Mouse (Mus musculus) liver, embryonic 12.5 days (tissue): ENCODE measurements at regions not wholly inside any gene's neighbourhood (a gene's known extent, or its start where the extent isn't known, plus 50 kb on each side); places are given as distances from the start of the nearest gene placed in this dataset.

ENCODE experiments used
- ATAC-seq: fragments of 200-750 bp; cut with Nextera tagmentation; 2 replicates; pipeline ENCODE4 v1.8.0; 2017; ENCODE audit warnings: moderate number of reproducible peaks, mild to moderate bottlenecking, moderate library complexity
- H3K27ac ChIP-seq: fragments of 300-500 bp; sonication (generic); 2 replicates; pipeline ENCODE4 v1.5.1; 2016; ENCODE audit warnings: mild to moderate bottlenecking
- H3K27me3 ChIP-seq: fragments of 300-500 bp; sonication (generic); replicated peaks from 2 replicates; pipeline ENCODE4 v1.6.1; 2016; ENCODE audit warnings: mild to moderate bottlenecking, moderate library complexity
- H3K36me3 ChIP-seq: fragments of 300-500 bp; sonication (generic); 2 replicates; pipeline ENCODE4 v1.6.1; 2016; ENCODE audit warnings: mild to moderate bottlenecking, moderate library complexity
- H3K4me1 ChIP-seq: fragments of 300-500 bp; sonication (generic); 2 replicates; pipeline ENCODE4 v1.6.1; 2016
- H3K4me2 ChIP-seq: fragments of 300-500 bp; sonication (generic); 2 replicates; pipeline ENCODE4 v1.6.1; 2016; ENCODE audit warnings: mild to moderate bottlenecking, moderate library complexity
- H3K4me3 ChIP-seq: fragments of 300-500 bp; sonication (generic); 2 replicates; pipeline ENCODE4 v1.5.1; 2016; ENCODE audit warnings: mild to moderate bottlenecking, moderate library complexity
- H3K9ac ChIP-seq: fragments of 300-500 bp; sonication (generic); 2 replicates; pipeline ENCODE4 v1.6.1; 2016; ENCODE audit warnings: mild to moderate bottlenecking, moderate library complexity
- H3K9me3 ChIP-seq: fragments of 300-500 bp; sonication (generic); replicated peaks from 2 replicates; pipeline ENCODE4 v1.6.1; 2016; ENCODE audit warnings: mild to moderate bottlenecking, moderate library complexity
- WGBS: fragments of 180-500 bp; shearing (Covaris S2); methylation state at CpG from one replicate; pipeline ENCODE4 v1.1.7; 2016; ENCODE audit not compliant: insufficient replicate concordance; 5-methylcytosine and 5-hydroxymethylcytosine counted together

- no peak for ATAC-seq
- Histone ChIP-seq H3K4me1 (no peaks in the 10 kb centered on the region), H3K4me3 (no peak overlapping the region), H3K9ac (no peak overlapping the region), H3K9me3 (0 out of 2 replicates have a peak, but pooled peaks cover 4% of the 10 kb centered on the region), H3K36me3 (no peaks in the 10 kb centered on the region), H3K27me3 (no peaks in the 10 kb centered on the region), H3K27ac (no peak overlapping the region), H3K4me2 (no peak overlapping the region)
- WGBS = 59% methylated on average over 2 of the region's 2 CpGs
Observed at GRCm38 (mm10) chr6:140946720-140947119, 217.6 kb downstream of the Gm11077 start.

DNA sequence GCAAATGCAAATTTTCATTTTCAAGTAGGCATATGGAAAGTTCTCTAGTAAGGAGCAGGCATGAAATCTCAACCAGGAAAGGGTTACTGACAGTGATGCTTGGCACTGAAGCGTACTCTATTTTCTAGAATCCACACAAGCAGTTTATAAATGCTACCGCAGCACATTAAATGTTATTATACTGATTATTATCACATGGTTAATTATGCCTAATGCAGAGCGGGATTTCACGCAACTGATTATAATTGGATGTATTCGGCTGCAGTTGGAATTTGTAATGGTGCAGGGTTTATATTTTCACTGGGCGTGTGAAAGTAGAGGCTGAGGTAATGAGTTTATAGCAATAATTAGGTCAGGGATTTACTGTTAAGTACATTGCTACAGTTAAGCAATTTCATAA is 221.4 kb downstream of the Gm11077 start:
- 79% methylated on average over 6 of the region's 6 CpGs for WGBS
- Histone ChIP-seq H3K9me3 (0 out of 2 replicates have a peak, but pooled peaks cover 4% of the 10 kb centered on the region), H3K9ac (no peak overlapping the region), H3K4me1 (no peaks in the 10 kb centered on the region), H3K36me3 (no peaks in the 10 kb centered on the region), H3K27me3 (no peaks in the 10 kb centered on the region), H3K4me2 (no peak overlapping the region), H3K4me3 (no peak overlapping the region), H3K27ac (no peak overlapping the region)
- ATAC-seq = no peak

DNA sequence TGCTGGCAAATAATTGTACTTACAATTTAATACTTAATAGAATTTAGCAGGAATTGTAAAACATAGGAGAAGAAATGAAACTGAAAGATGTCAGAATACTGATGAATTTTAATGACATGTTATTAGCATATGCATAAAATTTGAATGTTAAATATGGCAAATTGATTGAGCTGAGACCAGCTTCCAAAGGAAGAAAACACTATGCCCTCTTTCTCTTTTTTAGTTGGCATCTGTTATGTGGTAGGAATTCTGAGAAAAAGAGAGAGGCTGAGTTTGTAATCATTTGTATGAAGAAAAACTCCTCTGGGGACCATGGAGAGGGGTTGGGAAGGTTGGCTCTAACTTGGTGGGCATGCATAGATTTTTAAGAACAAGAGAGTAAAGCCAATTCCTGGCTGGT is 224.2 kb downstream of the Gm11077 start:
- no peak for ATAC-seq
- no peak overlapping the region for H3K9ac ChIP-seq
- H3K9me3 ChIP-seq = 0 out of 2 replicates have a peak, but pooled peaks cover 4% of the 10 kb centered on the region
- H3K27ac ChIP-seq = no peak overlapping the region
- H3K4me2 ChIP-seq = no peak overlapping the region
- H3K4me3 ChIP-seq = no peak overlapping the region
- no peaks in the 10 kb centered on the region for H3K36me3 ChIP-seq
- no peaks in the 10 kb centered on the region for H3K27me3 ChIP-seq
- H3K4me1 ChIP-seq = no peaks in the 10 kb centered on the region

DNA sequence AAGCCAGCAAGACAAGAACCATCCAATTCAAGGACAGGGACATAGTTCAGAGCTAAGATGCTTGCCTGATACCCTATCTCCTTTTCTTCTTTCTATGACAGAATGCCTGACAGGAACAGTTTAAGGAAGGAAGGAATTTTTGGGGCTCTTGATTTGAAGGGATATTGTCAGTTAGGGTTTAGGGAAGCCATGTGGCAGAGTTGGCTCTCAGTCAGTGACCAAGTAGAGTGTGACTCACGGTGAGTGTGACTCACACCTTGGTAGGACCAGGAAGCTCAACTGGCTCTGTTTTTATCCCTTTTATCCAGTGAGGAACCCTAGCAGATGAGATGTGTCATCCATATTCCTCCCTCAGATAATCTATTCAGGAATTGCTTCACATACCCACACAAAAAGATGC is 224.6 kb downstream of the Gm11077 start:
- no peaks in the 10 kb centered on the region for H3K4me1 ChIP-seq
- no peaks in the 10 kb centered on the region for H3K27me3 ChIP-seq
- H3K4me2 ChIP-seq = no peak overlapping the region
- 63% methylated on average over 1 of the region's 1 CpGs for WGBS
- no peak overlapping the region for H3K9ac ChIP-seq
- H3K36me3 ChIP-seq = no peaks in the 10 kb centered on the region
- 0 out of 2 replicates have a peak, but pooled peaks cover 3% of the 10 kb centered on the region for H3K9me3 ChIP-seq
- H3K27ac ChIP-seq = no peak overlapping the region
- no peak overlapping the region for H3K4me3 ChIP-seq
- ATAC-seq = no peak

DNA sequence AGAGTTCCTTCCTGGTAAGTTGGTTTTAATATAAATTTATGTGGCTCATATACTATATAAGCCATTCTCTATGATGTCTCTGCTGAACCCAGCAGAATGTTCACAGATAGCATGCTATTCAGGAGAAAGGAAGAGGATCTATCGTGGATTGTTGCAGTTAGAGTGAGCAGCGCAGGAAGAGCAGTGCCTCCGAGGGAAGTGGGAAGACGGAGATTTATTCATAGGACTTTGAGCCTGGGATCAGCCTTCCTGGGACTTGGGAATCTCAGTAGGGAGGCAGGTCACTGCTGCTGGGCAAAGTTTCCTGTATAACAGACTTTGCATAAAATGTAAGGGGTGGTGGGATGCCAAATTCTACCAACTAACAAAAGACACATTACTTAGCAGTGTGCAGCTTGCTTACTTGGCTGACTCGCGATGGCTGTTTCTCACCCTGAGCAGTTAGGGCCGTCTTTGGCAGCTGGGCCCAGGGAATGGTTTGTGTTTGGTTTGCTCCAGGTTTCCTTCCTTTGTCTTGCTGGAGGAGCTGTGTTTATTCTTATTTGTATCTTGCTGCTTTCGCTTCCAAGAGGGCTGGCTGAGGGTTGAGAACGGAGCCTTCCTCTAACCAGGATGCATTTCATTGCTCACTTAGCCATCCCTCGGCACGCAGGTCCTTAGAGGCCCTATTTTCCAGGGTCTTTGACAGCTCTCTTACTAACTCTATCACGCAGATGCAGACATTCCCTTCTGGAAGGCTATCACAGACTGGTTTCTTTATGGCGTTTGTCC is 226.9 kb downstream of the Gm11077 start:
- no peak overlapping the region for H3K9ac ChIP-seq
- H3K27ac ChIP-seq = no peak overlapping the region
- 54% methylated on average over 13 of the region's 13 CpGs for WGBS
- no peaks in the 10 kb centered on the region for H3K36me3 ChIP-seq
- no peak for ATAC-seq
- H3K27me3 ChIP-seq = no peaks in the 10 kb centered on the region
- no peak overlapping the region for H3K4me3 ChIP-seq
- no peaks in the 10 kb centered on the region for H3K4me1 ChIP-seq
- H3K4me2 ChIP-seq = no peak overlapping the region
- H3K9me3 ChIP-seq = no peaks in the 10 kb centered on the region

GRCm38 (mm10) chr6:140956522-140956863 is 227.4 kb downstream of the Gm11077 start:
- Histone ChIP-seq H3K4me1 (no peaks in the 10 kb centered on the region), H3K27ac (no peak overlapping the region), H3K9me3 (no peaks in the 10 kb centered on the region), H3K4me2 (no peak overlapping the region), H3K9ac (no peak overlapping the region), H3K4me3 (no peak overlapping the region), H3K36me3 (no peaks in the 10 kb centered on the region), H3K27me3 (no peaks in the 10 kb centered on the region)
- 72% methylated on average over 4 of the region's 4 CpGs for WGBS
- ATAC-seq = no peak

DNA sequence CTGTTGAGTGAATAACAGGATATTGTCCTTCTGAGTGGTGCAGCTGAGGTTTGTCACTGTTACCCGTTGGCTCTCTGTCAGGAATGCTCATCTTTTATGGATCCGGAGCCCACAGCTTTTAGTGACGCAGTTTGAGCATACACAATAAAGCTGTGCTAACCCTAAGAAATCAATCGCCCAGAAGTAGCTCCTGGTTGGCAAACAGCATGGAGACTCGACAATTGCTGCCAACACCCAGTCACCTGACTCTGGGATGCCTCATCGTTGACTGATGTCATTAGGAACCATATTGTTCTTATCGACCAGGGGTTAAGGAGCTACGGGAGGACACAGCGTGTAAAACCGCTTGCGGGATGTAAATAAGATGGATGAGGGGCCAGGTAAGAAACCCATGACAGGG is 232.9 kb downstream of the Gm11077 start:
- ATAC-seq = no peak
- Histone ChIP-seq H3K27ac (no peak overlapping the region), H3K4me2 (no peak overlapping the region), H3K4me3 (no peak overlapping the region), H3K9ac (no peak overlapping the region), H3K36me3 (no peaks in the 10 kb centered on the region), H3K9me3 (no peaks in the 10 kb centered on the region), H3K4me1 (no peaks in the 10 kb centered on the region), H3K27me3 (no peaks in the 10 kb centered on the region)
- WGBS = 76% methylated on average over 11 of the region's 11 CpGs

- H3K4me2 ChIP-seq = no peak overlapping the region
- H3K4me1 ChIP-seq = no peaks in the 10 kb centered on the region
- H3K27ac ChIP-seq = no peak overlapping the region
- H3K9ac ChIP-seq = no peak overlapping the region
- 61% methylated on average over 4 of the region's 4 CpGs for WGBS
- no peaks in the 10 kb centered on the region for H3K36me3 ChIP-seq
- no peaks in the 10 kb centered on the region for H3K9me3 ChIP-seq
- H3K27me3 ChIP-seq = no peaks in the 10 kb centered on the region
- no peak overlapping the region for H3K4me3 ChIP-seq
- ATAC-seq = no peak
Observed at GRCm38 (mm10) chr6:140962563-140962962, 233.5 kb downstream of the Gm11077 start.

- Histone ChIP-seq H3K36me3 (no peaks in the 10 kb centered on the region), H3K4me3 (no peak overlapping the region), H3K27me3 (no peaks in the 10 kb centered on the region), H3K4me2 (no peak overlapping the region), H3K27ac (no peak overlapping the region), H3K9ac (no peak overlapping the region), H3K9me3 (peaks cover 13% of the 10 kb centered on the region), H3K4me1 (no peaks in the 10 kb centered on the region)
- ATAC-seq = no peak
- 74% methylated on average over 6 of the region's 6 CpGs for WGBS
Observed at GRCm38 (mm10) chr6:140973732-140974131, 244.6 kb downstream of the Gm11077 start.

DNA sequence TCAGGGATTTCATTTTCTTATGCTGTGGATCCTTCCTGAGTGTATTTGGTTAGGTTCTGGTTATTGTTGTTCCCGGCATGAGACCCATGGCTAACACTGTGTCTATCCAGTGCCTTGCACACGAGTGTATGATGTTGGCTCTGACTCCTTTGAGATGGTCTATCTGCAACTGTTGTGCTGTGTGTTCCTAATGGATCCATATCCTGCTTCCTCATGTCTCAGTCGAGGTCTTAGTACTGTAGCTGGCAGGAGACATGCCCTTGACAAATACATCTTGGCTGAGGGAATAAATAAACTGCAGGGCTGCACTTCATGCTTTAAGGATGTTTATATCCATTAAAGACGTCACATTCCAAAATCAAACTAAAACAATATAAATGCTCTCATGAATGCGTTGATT is 247.9 kb downstream of the Gm11077 start:
- ATAC-seq = no peak
- Histone ChIP-seq H3K27ac (no peak overlapping the region), H3K4me2 (no peak overlapping the region), H3K4me3 (no peak overlapping the region), H3K9me3 (peaks cover 12% of the 10 kb centered on the region), H3K36me3 (no peaks in the 10 kb centered on the region), H3K9ac (no peak overlapping the region), H3K27me3 (no peaks in the 10 kb centered on the region), H3K4me1 (no peaks in the 10 kb centered on the region)
- 49% methylated on average over 5 of the region's 5 CpGs for WGBS

DNA sequence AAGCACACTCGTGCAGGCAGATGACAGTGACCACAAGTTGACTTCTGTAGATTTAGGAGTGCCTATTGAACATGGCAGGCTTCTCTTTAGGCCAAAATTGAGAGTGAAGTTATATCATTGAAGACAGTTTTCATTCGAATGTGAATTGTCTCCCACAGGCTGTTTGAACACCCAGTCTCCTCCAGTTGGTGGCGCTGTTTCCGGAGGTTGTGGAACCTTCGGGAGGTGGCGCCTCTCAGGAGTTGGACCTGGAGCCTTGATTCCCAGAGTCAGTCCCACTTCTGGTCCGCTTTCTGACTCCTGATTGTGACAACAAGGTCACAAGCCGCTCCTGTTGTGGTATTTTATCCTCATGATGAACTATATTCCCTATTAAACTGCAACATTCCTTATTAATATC is 254.5 kb downstream of the Gm11077 start:
- Histone ChIP-seq H3K27ac (no peak overlapping the region), H3K4me3 (no peak overlapping the region), H3K9ac (no peak overlapping the region), H3K4me1 (no peaks in the 10 kb centered on the region), H3K27me3 (no peaks in the 10 kb centered on the region), H3K36me3 (no peaks in the 10 kb centered on the region), H3K4me2 (no peak overlapping the region), H3K9me3 (peaks cover 11% of the 10 kb centered on the region)
- ATAC-seq = no peak
- 73% methylated on average over 8 of the region's 8 CpGs for WGBS

GRCm38 (mm10) chr6:140984249-140984648 is 255.2 kb downstream of the Gm11077 start:
- no peak for ATAC-seq
- no peaks in the 10 kb centered on the region for H3K27me3 ChIP-seq
- peaks cover 11% of the 10 kb centered on the region for H3K9me3 ChIP-seq
- H3K27ac ChIP-seq = no peak overlapping the region
- no peak overlapping the region for H3K4me3 ChIP-seq
- H3K4me1 ChIP-seq = no peaks in the 10 kb centered on the region
- H3K36me3 ChIP-seq = no peaks in the 10 kb centered on the region
- 75% methylated on average over 7 of the region's 7 CpGs for WGBS
- no peak overlapping the region for H3K4me2 ChIP-seq
- H3K9ac ChIP-seq = no peak overlapping the region
